Mouse (Mus musculus) macrophage (primary cell): ENCODE measurements at regions not wholly inside any gene's neighbourhood (a gene's known extent, or its start where the extent isn't known, plus 50 kb on each side); places are given as distances from the start of the nearest gene placed in this dataset.
"Not testable (repeated sequence)": the region's sequence is repeated elsewhere in the genome, so short reads cannot be mapped to it uniquely, and the experiment has no call there.

Source experiments
- H3K27ac ChIP-seq: fragments of 350-480 bp; formaldehyde crosslinking; 2 replicates; pipeline ENCODE4 v1.9.0; 2021
- H3K36me3 ChIP-seq: fragments of 350-480 bp; formaldehyde crosslinking; 2 replicates; pipeline ENCODE4 v1.9.0; 2021; ENCODE audit errors: inconsistent target
- H3K4me3 ChIP-seq: fragments of 350-480 bp; formaldehyde crosslinking; 2 replicates; pipeline ENCODE4 v1.9.0; 2021; ENCODE audit errors: inconsistent target
- H3K79me2 ChIP-seq: fragments of 350-480 bp; formaldehyde crosslinking; 2 replicates; pipeline ENCODE4 v1.9.0; 2021; ENCODE audit errors: inconsistent target
- WGBS: methylation state at CpG from one replicate; pipeline ENCODE4 v1.1.7; 2026; ENCODE audit warnings: inconsistent platforms; ENCODE audit not compliant: missing documents; 5-methylcytosine and 5-hydroxymethylcytosine counted together

DNA sequence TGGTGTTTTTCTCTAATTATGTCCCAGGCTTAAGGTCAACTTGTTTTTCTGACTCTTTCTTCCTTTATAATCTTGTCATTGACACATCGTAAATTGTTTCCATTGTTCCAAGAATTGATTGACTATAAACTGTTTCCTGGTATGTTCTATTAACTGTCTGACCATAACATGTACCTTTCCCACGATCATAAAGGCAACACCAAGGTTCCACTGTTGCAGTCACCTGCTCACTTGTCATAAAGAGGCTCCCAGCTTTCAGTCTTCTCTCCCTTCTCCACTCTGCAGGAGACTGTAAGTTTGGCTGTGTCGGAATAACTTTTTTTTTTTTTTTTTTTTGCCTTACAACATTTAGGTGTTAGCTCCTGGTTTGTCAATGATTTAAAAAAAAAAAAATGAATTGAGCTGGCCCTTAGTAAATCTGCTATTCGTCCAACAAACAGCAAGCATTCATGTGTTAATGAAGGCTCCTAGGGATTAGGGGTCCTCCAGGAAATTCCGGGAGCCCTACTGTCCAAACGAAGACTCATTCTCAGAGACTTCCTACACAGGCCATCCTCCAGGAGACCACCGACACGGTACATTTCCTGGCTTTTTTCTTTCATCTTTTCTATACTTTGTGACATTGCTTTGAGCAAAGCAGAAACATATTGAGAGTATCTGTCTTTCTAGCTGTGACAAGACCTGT is 122.2 kb upstream of the Trim24 start:
- 85% methylated on average over 8 of the region's 8 CpGs for WGBS
- H3K4me3 ChIP-seq = no peak overlapping the region
- H3K79me2 ChIP-seq = no peaks in the 10 kb centered on the region
- no peaks in the 10 kb centered on the region for H3K36me3 ChIP-seq
- no peak overlapping the region for H3K27ac ChIP-seq

DNA sequence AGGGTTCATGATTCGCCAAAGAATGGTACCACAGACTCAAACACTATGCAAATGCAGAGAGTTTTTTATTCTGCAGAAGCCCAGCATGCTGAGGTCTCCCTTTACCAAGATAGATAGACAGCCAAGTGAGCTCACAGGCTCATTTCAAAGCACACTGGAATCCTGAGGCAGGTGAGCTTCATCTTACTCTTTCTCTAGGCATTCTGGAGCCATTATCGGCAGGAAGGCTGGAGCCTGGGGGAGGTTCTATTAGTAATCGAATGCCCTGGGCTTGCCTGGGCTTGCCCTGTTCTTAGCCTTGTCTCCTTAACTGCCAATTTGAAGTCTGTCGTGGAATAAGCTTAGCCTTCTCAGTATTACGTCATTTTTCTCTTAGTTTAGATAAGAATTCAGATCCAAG is 121.6 kb upstream of the Trim24 start:
- H3K36me3 ChIP-seq = no peaks in the 10 kb centered on the region
- 87% methylated on average over 4 of the region's 5 CpGs for WGBS
- H3K4me3 ChIP-seq = no peak overlapping the region
- H3K27ac ChIP-seq = no peak overlapping the region
- H3K79me2 ChIP-seq = no peaks in the 10 kb centered on the region

DNA sequence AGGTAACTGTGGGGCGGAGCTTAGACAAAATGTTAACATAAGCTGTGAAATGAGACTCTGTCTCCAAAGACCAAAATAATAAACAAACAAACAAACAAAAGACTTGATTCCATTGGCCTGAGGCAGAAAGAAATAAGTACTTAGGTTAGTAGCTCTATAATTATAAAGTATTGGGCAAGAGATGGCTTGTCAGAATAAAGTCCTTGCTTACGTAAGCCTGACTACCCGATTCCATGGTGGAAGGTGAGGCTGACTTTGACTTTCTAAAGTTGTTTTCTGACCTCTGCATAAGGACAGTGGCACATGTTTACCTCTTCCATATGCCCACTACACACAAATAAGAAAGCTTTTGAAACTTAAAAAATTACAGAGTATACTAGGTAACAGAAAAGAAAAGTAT is 120.3 kb upstream of the Trim24 start:
- 76% methylated on average over 3 of the region's 3 CpGs for WGBS
- Histone ChIP-seq H3K79me2 (no peaks in the 10 kb centered on the region), H3K4me3 (no peak overlapping the region), H3K36me3 (no peaks in the 10 kb centered on the region), H3K27ac (no peak overlapping the region)

DNA sequence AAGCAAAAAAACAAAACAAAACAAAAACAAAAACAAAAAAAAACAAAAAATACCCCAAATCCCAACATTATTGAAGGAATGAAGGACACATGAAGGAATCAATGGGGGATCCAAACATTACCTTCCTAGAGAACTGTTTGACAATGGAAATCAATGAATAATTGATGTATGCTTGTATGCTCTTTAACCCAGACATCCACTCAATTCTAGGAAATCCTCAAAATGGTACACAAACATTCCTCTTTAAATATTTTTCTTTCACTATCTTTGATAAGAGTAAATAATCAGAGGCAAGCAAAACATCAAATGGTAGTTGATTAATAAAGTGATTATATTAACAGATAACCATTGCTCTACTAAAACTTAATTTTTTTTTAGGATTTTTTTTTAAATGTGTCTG is 118.9 kb upstream of the Trim24 start:
- H3K79me2 ChIP-seq = no peaks in the 10 kb centered on the region
- no peak overlapping the region for H3K27ac ChIP-seq
- H3K36me3 ChIP-seq = no peaks in the 10 kb centered on the region
- H3K4me3 ChIP-seq = no peak overlapping the region

- 80% methylated on average over 1 of the region's 5 CpGs for WGBS
- not testable (repeated sequence) for H3K79me2 ChIP-seq, H3K4me3 ChIP-seq, H3K27ac ChIP-seq, H3K36me3 ChIP-seq
These were observed 109.6 kb upstream of the Trim24 start for GRCm38 (mm10) chr6:37761003-37761402.

DNA sequence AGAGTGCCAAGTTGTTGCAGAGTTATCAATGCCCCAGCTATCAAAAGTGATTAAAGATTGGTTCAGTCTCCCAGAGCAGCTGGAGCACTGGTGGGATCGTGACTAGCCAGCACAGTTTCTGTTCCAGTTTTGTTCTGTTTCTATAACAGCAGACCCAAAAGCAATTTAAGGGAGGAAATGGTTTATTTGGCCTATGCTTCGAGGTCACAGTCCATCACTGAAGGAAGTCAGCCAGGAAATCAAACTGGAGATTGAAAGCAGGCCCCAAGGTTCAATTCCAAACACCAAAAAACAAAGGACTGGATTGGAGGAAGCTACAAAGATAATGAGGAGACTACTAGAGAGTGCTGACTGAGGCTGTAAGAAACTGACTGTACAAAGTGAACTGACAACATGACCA is 107.6 kb upstream of the Trim24 start:
- Histone ChIP-seq H3K36me3 (no peaks in the 10 kb centered on the region), H3K4me3 (no peak overlapping the region), H3K79me2 (no peaks in the 10 kb centered on the region), H3K27ac (no peak overlapping the region)
- 58% methylated on average over 2 of the region's 2 CpGs for WGBS

GRCm38 (mm10) chr6:37767690-37768089 is 102.9 kb upstream of the Trim24 start:
- Histone ChIP-seq H3K79me2 (no peaks in the 10 kb centered on the region), H3K4me3 (no peak overlapping the region), H3K36me3 (no peaks in the 10 kb centered on the region), H3K27ac (no peak overlapping the region)

GRCm38 (mm10) chr6:37773294-37773693 is 97.3 kb upstream of the Trim24 start:
- H3K36me3 ChIP-seq = no peaks in the 10 kb centered on the region
- no peak overlapping the region for H3K4me3 ChIP-seq
- H3K79me2 ChIP-seq = no peaks in the 10 kb centered on the region
- no peak overlapping the region for H3K27ac ChIP-seq

- Histone ChIP-seq H3K79me2 (no peaks in the 10 kb centered on the region), H3K27ac (no peak overlapping the region), H3K36me3 (no peaks in the 10 kb centered on the region), H3K4me3 (no peak overlapping the region)
These were observed 95.5 kb upstream of the Trim24 start for GRCm38 (mm10) chr6:37775151-37775550.

DNA sequence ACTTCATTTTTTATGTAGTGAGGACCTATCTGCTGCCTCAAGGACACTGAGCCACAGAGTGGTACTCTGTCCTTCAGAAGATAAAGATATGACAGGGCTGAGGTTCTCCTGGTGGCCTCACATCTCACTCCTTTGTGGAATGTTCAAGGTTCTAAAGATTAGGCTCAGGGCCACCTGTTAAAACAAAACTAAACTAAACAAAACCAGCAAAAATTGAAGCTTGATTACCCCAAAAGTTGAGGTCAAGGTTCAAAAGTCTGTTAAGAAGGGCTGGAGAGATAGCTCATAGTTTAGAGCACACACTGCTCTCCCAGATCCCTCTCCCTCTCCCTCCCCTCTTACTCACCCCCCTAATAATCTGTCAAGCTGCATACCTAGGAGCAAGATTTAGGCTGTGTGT is 90.7 kb upstream of the Trim24 start:
- H3K27ac ChIP-seq = no peak overlapping the region

GRCm38 (mm10) chr6:37781894-37782293 is 88.7 kb upstream of the Trim24 start:
- Histone ChIP-seq H3K36me3 (no peaks in the 10 kb centered on the region), H3K79me2 (no peaks in the 10 kb centered on the region), H3K4me3 (no peak overlapping the region), H3K27ac (no peak overlapping the region)

More for the DNA sequence above, 90.7 kb upstream of the Trim24 start:
- H3K79me2 ChIP-seq = no peaks in the 10 kb centered on the region
- no peaks in the 10 kb centered on the region for H3K36me3 ChIP-seq
- H3K4me3 ChIP-seq = no peak overlapping the region

- 95% methylated on average over 3 of the region's 3 CpGs for WGBS
- H3K36me3 ChIP-seq, H3K4me3 ChIP-seq, H3K27ac ChIP-seq, H3K79me2 ChIP-seq: not testable (repeated sequence)
These were observed 85.3 kb upstream of the Trim24 start for GRCm38 (mm10) chr6:37785280-37785679.

DNA sequence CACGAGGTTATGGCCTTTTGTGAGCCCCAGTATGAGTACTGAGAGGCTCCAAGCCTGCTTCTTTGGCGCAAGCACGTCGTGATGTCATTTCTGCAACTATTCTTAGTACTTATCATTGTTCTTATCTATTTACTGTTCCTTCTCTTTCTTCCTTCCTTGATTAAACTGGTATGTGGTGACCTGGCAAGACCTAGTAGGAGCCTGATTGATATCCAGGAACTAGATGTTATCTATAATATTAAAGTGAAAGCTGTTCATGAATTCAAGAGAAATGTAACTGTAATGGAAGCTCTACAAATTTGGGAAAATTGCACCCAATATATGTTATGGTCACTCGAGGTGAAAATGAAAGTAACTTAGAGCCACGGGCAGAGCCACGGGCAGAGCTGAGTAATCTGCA is 84.9 kb upstream of the Trim24 start:
- 88% methylated on average over 6 of the region's 7 CpGs for WGBS
- no peak overlapping the region for H3K4me3 ChIP-seq
- no peak overlapping the region for H3K27ac ChIP-seq

GRCm38 (mm10) chr6:37787858-37788257 is 82.8 kb upstream of the Trim24 start:
- H3K4me3 ChIP-seq, H3K36me3 ChIP-seq: not testable (repeated sequence)
- WGBS = 100% methylated on average over 1 of the region's 8 CpGs

More for the DNA sequence above, 84.9 kb upstream of the Trim24 start:
- H3K36me3 ChIP-seq = no peaks in the 10 kb centered on the region
- H3K79me2 ChIP-seq = no peaks in the 10 kb centered on the region

DNA sequence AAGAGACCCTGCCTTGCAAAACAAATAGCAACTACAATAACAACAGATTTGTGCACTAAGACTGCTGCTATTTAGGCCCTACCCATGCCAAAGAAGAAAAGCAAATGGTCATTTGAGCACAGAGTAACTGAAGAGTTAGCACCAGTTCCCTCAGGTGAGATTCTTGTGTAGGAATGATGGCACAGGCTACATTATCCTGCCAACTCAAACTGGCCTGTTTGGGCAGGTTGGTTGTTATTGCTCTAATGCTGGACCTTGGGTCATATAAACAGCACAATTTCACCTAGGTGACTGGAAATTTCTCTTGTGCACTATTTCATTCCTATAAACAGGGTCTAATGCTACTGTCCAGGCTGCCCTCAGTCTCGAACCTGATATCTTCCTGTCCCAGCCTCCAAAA is 79.7 kb upstream of the Trim24 start:
- WGBS = 95% methylated on average over 1 of the region's 1 CpGs
- no peak overlapping the region for H3K27ac ChIP-seq
- H3K4me3 ChIP-seq = no peak overlapping the region
- H3K36me3 ChIP-seq = no peaks in the 10 kb centered on the region
- H3K79me2 ChIP-seq = no peaks in the 10 kb centered on the region

More at GRCm38 (mm10) chr6:37787858-37788257, 82.8 kb upstream of the Trim24 start:
- H3K79me2 ChIP-seq, H3K27ac ChIP-seq: not testable (repeated sequence)

- H3K27ac ChIP-seq = no peak overlapping the region
These were observed 76.4 kb upstream of the Trim24 start for GRCm38 (mm10) chr6:37794211-37794610.

More at GRCm38 (mm10) chr6:37794211-37794610, 76.4 kb upstream of the Trim24 start:
- H3K4me3 ChIP-seq = no peak overlapping the region
- H3K79me2 ChIP-seq = no peaks in the 10 kb centered on the region
- 87% methylated on average over 4 of the region's 4 CpGs for WGBS
- no peaks in the 10 kb centered on the region for H3K36me3 ChIP-seq
